Mouse (Mus musculus): ENCODE measurements at regions not wholly inside any gene's neighbourhood (a gene's known extent, or its start where the extent isn't known, plus 50 kb on each side); places are given as distances from the start of the nearest gene placed in this dataset.

GRCm38 (mm10) chr14:99641475-99642453 is 343.3 kb downstream of the Klf5 start:
- no peak overlapping the region for H3K4me2 ChIP-seq (ENCODE audit: low read depth, severe bottlenecking)
- DNase-seq (ENCODE audit: low spot score), result peak; percentile 31
- H3K4me1 ChIP-seq (ENCODE audit: control insufficient read depth, insufficient read depth, low read length), result no peaks in the 10 kb centered on the region
- H3K27ac ChIP-seq (replicated peaks; ENCODE audit: low read depth, low read length), result no peak overlapping the region
- no peak overlapping the region for H3K9ac ChIP-seq (ENCODE audit: low read length)
- no peak overlapping the region for H3K4me3 ChIP-seq (ENCODE audit: low read depth, low read length)
- no peak for ATAC-seq (ENCODE audit: insufficient number of reproducible peaks, low FRiP score, low TSS enrichment, low read depth)
- H3K9me3 ChIP-seq (ENCODE audit: control insufficient read depth, low read length), result no peaks in the 10 kb centered on the region
- no peaks in the 10 kb centered on the region for H3K36me3 ChIP-seq (ENCODE audit: control insufficient read depth, insufficient read depth, low read length)
- no peaks in the 10 kb centered on the region for H3K27me3 ChIP-seq (ENCODE audit: control insufficient read depth, insufficient read depth, low read length)
- WGBS, result 50% methylated on average over 15 of the region's 15 CpGs

GRCm38 (mm10) chr14:99646323-99646722 is 347.8 kb downstream of the Klf5 start:
- DNase-seq (ENCODE audit: low spot score) (no peak), ATAC-seq (ENCODE audit: insufficient number of reproducible peaks, low FRiP score, low TSS enrichment, low read depth) (no peak)
- no peak overlapping the region for H3K9ac ChIP-seq (ENCODE audit: low read length)
- no peak overlapping the region for H3K4me2 ChIP-seq (ENCODE audit: low read depth, severe bottlenecking)
- no peaks in the 10 kb centered on the region for H3K9me3 ChIP-seq (ENCODE audit: control insufficient read depth, low read length)
- H3K4me3 ChIP-seq (ENCODE audit: low read depth, low read length), result no peak overlapping the region
- no peaks in the 10 kb centered on the region for H3K36me3 ChIP-seq (ENCODE audit: control insufficient read depth, insufficient read depth, low read length)
- WGBS, result 83% methylated on average over 3 of the region's 3 CpGs
- no peaks in the 10 kb centered on the region for H3K4me1 ChIP-seq (ENCODE audit: control insufficient read depth, insufficient read depth, low read length)
- no peaks in the 10 kb centered on the region for H3K27me3 ChIP-seq (ENCODE audit: control insufficient read depth, insufficient read depth, low read length)
- no peak overlapping the region for H3K27ac ChIP-seq (replicated peaks; ENCODE audit: low read depth, low read length)

GRCm38 (mm10) chr14:99674399-99674798 is 375.9 kb downstream of the Klf5 start:
- ATAC-seq (ENCODE audit: insufficient number of reproducible peaks, low FRiP score, low TSS enrichment, low read depth) (no peak), DNase-seq (ENCODE audit: low spot score) (no peak)
- WGBS, result 70% methylated on average over 3 of the region's 3 CpGs
- Histone ChIP-seq H3K36me3 (ENCODE audit: control insufficient read depth, insufficient read depth, low read length) (no peaks in the 10 kb centered on the region), H3K4me3 (ENCODE audit: low read depth, low read length) (no peak overlapping the region), H3K27me3 (ENCODE audit: control insufficient read depth, insufficient read depth, low read length) (no peaks in the 10 kb centered on the region), H3K4me1 (ENCODE audit: control insufficient read depth, insufficient read depth, low read length) (no peaks in the 10 kb centered on the region), H3K9ac (ENCODE audit: low read length) (no peak overlapping the region), H3K27ac (replicated peaks; ENCODE audit: low read depth, low read length) (no peak overlapping the region), H3K9me3 (ENCODE audit: control insufficient read depth, low read length) (no peaks in the 10 kb centered on the region), H3K4me2 (ENCODE audit: low read depth, severe bottlenecking) (no peak overlapping the region)

DNA sequence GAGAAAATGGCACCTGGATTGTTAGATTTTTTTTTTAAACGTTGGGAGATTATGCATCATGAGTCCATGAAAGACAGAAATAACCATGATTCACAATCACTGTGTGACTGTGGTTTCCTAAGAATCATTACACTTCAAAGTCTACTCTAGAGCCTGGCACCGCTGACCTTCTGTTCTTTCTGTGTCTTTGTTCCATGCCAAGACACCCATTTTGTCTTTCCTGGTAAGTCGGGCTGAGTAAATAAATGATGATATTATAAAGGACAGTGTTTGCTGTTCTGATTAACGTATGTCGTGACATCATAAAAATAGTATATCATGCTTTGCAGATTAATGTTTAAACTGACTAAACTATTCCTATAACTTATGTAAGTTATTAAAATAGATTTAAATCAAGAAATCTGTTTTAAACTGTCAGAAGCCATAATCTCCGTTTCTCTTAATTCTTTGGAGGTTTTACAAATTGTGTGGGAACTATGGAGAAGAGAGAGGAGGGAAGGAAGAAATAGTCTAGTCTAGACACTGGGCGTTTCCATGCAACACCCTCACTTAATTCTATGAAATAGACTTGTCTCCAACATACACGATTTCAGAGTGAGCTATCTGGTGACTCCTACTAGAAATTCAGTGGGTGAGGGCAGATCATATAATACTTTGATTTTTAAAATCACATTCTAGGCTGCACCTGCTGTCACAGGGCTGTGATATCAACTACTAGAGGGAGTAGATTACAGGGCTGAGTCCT is 388.7 kb downstream of the Klf5 start:
- no peaks in the 10 kb centered on the region for H3K9me3 ChIP-seq (ENCODE audit: control insufficient read depth, low read length)
- H3K27me3 ChIP-seq (ENCODE audit: control insufficient read depth, insufficient read depth, low read length), result no peaks in the 10 kb centered on the region
- no peaks in the 10 kb centered on the region for H3K36me3 ChIP-seq (ENCODE audit: control insufficient read depth, insufficient read depth, low read length)
- no peak overlapping the region for H3K4me2 ChIP-seq (ENCODE audit: low read depth, severe bottlenecking)
- H3K4me3 ChIP-seq (ENCODE audit: low read depth, low read length), result no peak overlapping the region
- ATAC-seq (ENCODE audit: insufficient number of reproducible peaks, low FRiP score, low TSS enrichment, low read depth), result no peak
- no peaks in the 10 kb centered on the region for H3K4me1 ChIP-seq (ENCODE audit: control insufficient read depth, insufficient read depth, low read length)
- H3K9ac ChIP-seq (ENCODE audit: low read length), result no peak overlapping the region
- DNase-seq (ENCODE audit: low spot score), result no peak
- WGBS, result 89% methylated on average over 8 of the region's 8 CpGs
- no peak overlapping the region for H3K27ac ChIP-seq (replicated peaks; ENCODE audit: low read depth, low read length)

- no peaks in the 10 kb centered on the region for H3K27me3 ChIP-seq (ENCODE audit: control insufficient read depth, insufficient read depth, low read length)
- no peak overlapping the region for H3K4me2 ChIP-seq (ENCODE audit: low read depth, severe bottlenecking)
- H3K9me3 ChIP-seq (ENCODE audit: control insufficient read depth, low read length), result no peaks in the 10 kb centered on the region
- no peak for DNase-seq (ENCODE audit: low spot score)
- no peak for ATAC-seq (ENCODE audit: insufficient number of reproducible peaks, low FRiP score, low TSS enrichment, low read depth)
- H3K9ac ChIP-seq (ENCODE audit: low read length), result no peak overlapping the region
- H3K4me3 ChIP-seq (ENCODE audit: low read depth, low read length), result no peak overlapping the region
- no peaks in the 10 kb centered on the region for H3K36me3 ChIP-seq (ENCODE audit: control insufficient read depth, insufficient read depth, low read length)
- H3K4me1 ChIP-seq (ENCODE audit: control insufficient read depth, insufficient read depth, low read length), result no peaks in the 10 kb centered on the region
- no peak overlapping the region for H3K27ac ChIP-seq (replicated peaks; ENCODE audit: low read depth, low read length)
- 85% methylated on average over 4 of the region's 4 CpGs for WGBS
Observed at GRCm38 (mm10) chr14:99688415-99688814, 389.9 kb downstream of the Klf5 start.

- H3K9me3 ChIP-seq (ENCODE audit: control insufficient read depth, low read length), result no peaks in the 10 kb centered on the region
- no peak overlapping the region for H3K27ac ChIP-seq (replicated peaks; ENCODE audit: low read depth, low read length)
- H3K4me2 ChIP-seq (ENCODE audit: low read depth, severe bottlenecking), result no peak overlapping the region
- H3K4me1 ChIP-seq (ENCODE audit: control insufficient read depth, insufficient read depth, low read length), result no peaks in the 10 kb centered on the region
- no peak for ATAC-seq (ENCODE audit: insufficient number of reproducible peaks, low FRiP score, low TSS enrichment, low read depth)
- no peak for DNase-seq (ENCODE audit: low spot score)
- H3K9ac ChIP-seq (ENCODE audit: low read length), result no peak overlapping the region
- H3K4me3 ChIP-seq (ENCODE audit: low read depth, low read length), result no peak overlapping the region
- H3K27me3 ChIP-seq (ENCODE audit: control insufficient read depth, insufficient read depth, low read length), result no peaks in the 10 kb centered on the region
- no peaks in the 10 kb centered on the region for H3K36me3 ChIP-seq (ENCODE audit: control insufficient read depth, insufficient read depth, low read length)
- 93% methylated on average over 7 of the region's 7 CpGs for WGBS
Observed at GRCm38 (mm10) chr14:99696301-99696700, 397.8 kb downstream of the Klf5 start.

GRCm38 (mm10) chr14:99699545-99699944 is 401.1 kb downstream of the Klf5 start:
- Histone ChIP-seq H3K4me1 (ENCODE audit: control insufficient read depth, insufficient read depth, low read length) (no peaks in the 10 kb centered on the region), H3K4me3 (ENCODE audit: low read depth, low read length) (no peak overlapping the region), H3K9ac (ENCODE audit: low read length) (no peak overlapping the region), H3K27ac (replicated peaks; ENCODE audit: low read depth, low read length) (no peak overlapping the region), H3K9me3 (ENCODE audit: control insufficient read depth, low read length) (no peaks in the 10 kb centered on the region), H3K27me3 (ENCODE audit: control insufficient read depth, insufficient read depth, low read length) (no peaks in the 10 kb centered on the region), H3K36me3 (ENCODE audit: control insufficient read depth, insufficient read depth, low read length) (no peaks in the 10 kb centered on the region), H3K4me2 (ENCODE audit: low read depth, severe bottlenecking) (no peak overlapping the region)
- ATAC-seq (ENCODE audit: insufficient number of reproducible peaks, low FRiP score, low TSS enrichment, low read depth), result no peak
- no peak for DNase-seq (ENCODE audit: low spot score)
- WGBS, result 87% methylated on average over 2 of the region's 2 CpGs

- DNase-seq (ENCODE audit: low spot score), result no peak
- Histone ChIP-seq H3K27ac (replicated peaks; ENCODE audit: low read depth, low read length) (no peak overlapping the region), H3K4me2 (ENCODE audit: low read depth, severe bottlenecking) (no peak overlapping the region), H3K9me3 (ENCODE audit: control insufficient read depth, low read length) (no peaks in the 10 kb centered on the region), H3K27me3 (ENCODE audit: control insufficient read depth, insufficient read depth, low read length) (no peaks in the 10 kb centered on the region), H3K4me1 (ENCODE audit: control insufficient read depth, insufficient read depth, low read length) (no peaks in the 10 kb centered on the region), H3K9ac (ENCODE audit: low read length) (no peak overlapping the region), H3K36me3 (ENCODE audit: control insufficient read depth, insufficient read depth, low read length) (no peaks in the 10 kb centered on the region), H3K4me3 (ENCODE audit: low read depth, low read length) (no peak overlapping the region)
- WGBS, result 82% methylated on average over 10 of the region's 10 CpGs
- no peak for ATAC-seq (ENCODE audit: insufficient number of reproducible peaks, low FRiP score, low TSS enrichment, low read depth)
Observed at GRCm38 (mm10) chr14:99706004-99706403, 407.5 kb downstream of the Klf5 start.

Measured in limb, embryonic 11.5 days (tissue).